Mouse (Mus musculus): ENCODE results near the gene Mansc1.

- TF ChIP-seq TAL1 (conservative IDR thresholded peaks at IDR 0.05; ENCODE audit: low read depth, low read length), result no peak
- no peak for TF ChIP-seq CTCF (IDR thresholded peaks at IDR 0.05; ENCODE audit: low read depth, low read length)
- TF ChIP-seq GATA1 (IDR thresholded peaks at IDR 0.05; ENCODE audit: borderline replicate concordance, low read length), result no peak
- no peak for TF ChIP-seq POLR2AphosphoS5 (IDR thresholded peaks at IDR 0.05; ENCODE audit: insufficient replicate concordance, low read depth, low read length)
These were observed 38.7 kb upstream of the Mansc1 start for GRCm38 (mm10) chr6:134670881-134671411.
